Mouse (Mus musculus) limb, embryonic 13.5 days (tissue): ENCODE data around the gene Gpc2. TPM values are rescaled to one million over a fixed set of nuclear protein-coding genes. Genes with fewer than 3 reads are reported as not detected.

Experiments used
- ATAC-seq: fragments of 200-750 bp; cut with Nextera tagmentation; 2 replicates; pipeline ENCODE4 v1.8.0; 2017; ENCODE audit warnings: low read depth, moderate number of reproducible peaks, moderate TSS enrichment; ENCODE audit not compliant: low FRiP score
- H3K27ac ChIP-seq: fragments of 300-500 bp; sonication (generic); 2 replicates; pipeline ENCODE4 v1.5.1; 2015; ENCODE audit warnings: inconsistent platforms, mild to moderate bottlenecking, moderate library complexity
- H3K27me3 ChIP-seq: fragments of 300-500 bp; sonication (generic); 2 replicates; pipeline ENCODE4 v1.6.1; 2015; ENCODE audit warnings: mild to moderate bottlenecking, inconsistent platforms
- H3K36me3 ChIP-seq: fragments of 300-500 bp; sonication (generic); 2 replicates; pipeline ENCODE4 v1.6.1; 2015; ENCODE audit warnings: inconsistent platforms, mild to moderate bottlenecking, moderate library complexity
- H3K4me1 ChIP-seq: fragments of 300-500 bp; sonication (generic); 2 replicates; pipeline ENCODE4 v1.6.1; 2015; ENCODE audit warnings: inconsistent platforms
- H3K4me2 ChIP-seq: fragments of 300-500 bp; sonication (generic); replicated peaks from 2 replicates; pipeline ENCODE4 v1.6.1; 2015; ENCODE audit warnings: inconsistent platforms, mild to moderate bottlenecking, moderate library complexity
- H3K4me3 ChIP-seq: fragments of 300-500 bp; sonication (generic); 2 replicates; pipeline ENCODE4 v1.5.1; 2015; ENCODE audit warnings: moderate library complexity, mild to moderate bottlenecking, inconsistent platforms
- H3K9ac ChIP-seq: fragments of 300-500 bp; sonication (generic); 2 replicates; pipeline ENCODE4 v1.6.1; 2015; ENCODE audit warnings: mild to moderate bottlenecking, inconsistent platforms
- H3K9me3 ChIP-seq: fragments of 300-500 bp; sonication (generic); 2 replicates; pipeline ENCODE4 v1.6.1; 2016; ENCODE audit warnings: inconsistent platforms
- WGBS: fragments of 180-500 bp; shearing (Covaris S2); methylation state at CpG from one replicate; pipeline ENCODE4 v1.1.7; 2015; 5-methylcytosine and 5-hydroxymethylcytosine counted together
- polyA plus RNA-seq: library from polyadenylated mRNA; unstranded; fragments of >200 nt; fragmentation: Nextera tagmentation; extraction: Ambion mirVana; gene quantifications from 2 replicates; pipeline ENCODE4 v1.2.1, GENCODE M21; 2015

The Gpc2 gene
- polyA plus RNA-seq = 52.9 and 55.6 TPM in 2 replicates

GRCm38 (mm10) chr5:138279585-138280424, at the start of gene Gpc2, which contains the start of the genes Gm43720 and Stag3:
Gene Gpc2, minus strand, starts transcription at chr5:138280005.
Gene Gm43720, minus strand, starts transcription at chr5:138279958.
Gene Stag3, plus strand, starts transcription at chr5:138280240.
- Histone ChIP-seq H3K36me3 (peaks cover 34% of the 10 kb centered on the region), H3K27me3 (peaks cover 4% of the 10 kb centered on the region; the same call in 1 of the 2 replicates), H3K4me3 (peak within 1 kb of the TSS; percentile 78), H3K9me3 (peaks cover 6% of the 10 kb centered on the region; the same call in 1 of the 2 replicates), H3K4me2 (peak within 1 kb of the TSS; percentile 92), H3K27ac (peak within 1 kb of the TSS; percentile 65; the same call in 1 of the 2 replicates), H3K9ac (peak within 1 kb of the TSS; percentile 87), H3K4me1 (peaks cover 41% of the 10 kb centered on the region)
- ATAC-seq = peak; percentile 99
- under 1% methylated on average over 56 of the region's 56 CpGs for WGBS

DNA sequence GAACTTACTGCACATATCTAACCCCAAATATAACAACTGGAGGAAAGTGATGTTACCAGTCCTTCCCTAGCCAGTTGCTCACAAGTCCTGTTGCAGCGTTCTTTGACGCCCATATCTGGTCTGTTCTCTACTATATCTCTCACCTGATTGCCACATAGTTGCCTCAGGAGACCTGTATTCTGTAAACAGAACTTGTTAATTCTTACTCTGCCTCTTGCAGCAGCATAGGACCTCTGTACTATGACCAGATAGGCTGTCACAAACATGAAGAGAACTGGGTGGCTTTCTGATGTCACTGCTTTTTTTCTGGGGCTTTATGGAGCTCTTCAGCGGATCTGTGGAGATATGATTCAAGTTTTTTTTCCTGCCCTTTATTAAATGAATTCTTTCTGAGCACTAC, 33.0 kb upstream of the Gpc2 start:
- H3K9me3 ChIP-seq = no peaks in the 10 kb centered on the region

GRCm38 (mm10) chr5:138299613-138300012, 19.8 kb upstream of the Gpc2 start:
- no peak for ATAC-seq
- Histone ChIP-seq H3K9ac (no peak overlapping the region), H3K27me3 (no peaks in the 10 kb centered on the region), H3K4me1 (no peaks in the 10 kb centered on the region), H3K36me3 (peaks cover 5% of the 10 kb centered on the region; the same call in 1 of the 2 replicates), H3K4me2 (no peak overlapping the region), H3K27ac (no peak overlapping the region), H3K4me3 (no peak overlapping the region), H3K9me3 (no peaks in the 10 kb centered on the region)
- 75% methylated on average over 2 of the region's 2 CpGs for WGBS

More for the DNA sequence above, 33.0 kb upstream of the Gpc2 start:
- H3K4me2 ChIP-seq = no peak overlapping the region
- no peaks in the 10 kb centered on the region for H3K4me1 ChIP-seq
- WGBS = 86% methylated on average over 3 of the region's 3 CpGs
- H3K36me3 ChIP-seq = no peaks in the 10 kb centered on the region
- no peak for ATAC-seq
- no peaks in the 10 kb centered on the region for H3K27me3 ChIP-seq
- H3K4me3 ChIP-seq = no peak overlapping the region
- no peak overlapping the region for H3K27ac ChIP-seq
- no peak overlapping the region for H3K9ac ChIP-seq

GRCm38 (mm10) chr5:138294158-138294557, 14.4 kb upstream of the Gpc2 start:
- H3K9ac ChIP-seq = no peak overlapping the region
- H3K27me3 ChIP-seq = no peaks in the 10 kb centered on the region
- no peak overlapping the region for H3K4me2 ChIP-seq
- H3K4me3 ChIP-seq = no peak overlapping the region
- no peaks in the 10 kb centered on the region for H3K9me3 ChIP-seq
- H3K4me1 ChIP-seq = no peaks in the 10 kb centered on the region
- peaks cover 3% of the 10 kb centered on the region; the same call in 1 of the 2 replicates for H3K36me3 ChIP-seq
- no peak overlapping the region for H3K27ac ChIP-seq
- no peak for ATAC-seq

DNA sequence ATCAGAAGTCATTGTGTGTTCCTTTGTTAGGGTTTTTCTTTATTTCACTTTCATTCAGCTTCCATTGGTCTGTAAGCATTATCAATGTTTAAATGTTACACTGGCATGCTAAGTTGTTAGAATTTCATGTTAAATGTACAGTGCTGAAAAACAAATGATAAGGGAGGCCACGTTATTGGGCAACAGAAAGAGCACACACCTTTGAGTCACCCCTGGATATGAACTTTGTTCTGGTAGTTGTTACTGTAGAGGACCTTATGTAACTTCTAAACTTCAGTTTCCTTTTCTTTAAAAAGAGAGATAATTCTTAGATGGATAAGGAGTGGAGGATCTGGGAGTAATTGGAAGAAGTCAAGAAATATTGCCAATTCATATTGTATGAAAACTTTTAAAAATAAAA, 11.8 kb upstream of the Gpc2 start:
- Histone ChIP-seq H3K9ac (no peak overlapping the region), H3K27ac (no peak overlapping the region), H3K4me2 (no peak overlapping the region), H3K4me3 (no peak overlapping the region), H3K36me3 (no peaks in the 10 kb centered on the region), H3K9me3 (no peaks in the 10 kb centered on the region), H3K4me1 (no peaks in the 10 kb centered on the region), H3K27me3 (no peaks in the 10 kb centered on the region)
- no peak for ATAC-seq
- WGBS = 87% methylated on average over 1 of the region's 1 CpGs

DNA sequence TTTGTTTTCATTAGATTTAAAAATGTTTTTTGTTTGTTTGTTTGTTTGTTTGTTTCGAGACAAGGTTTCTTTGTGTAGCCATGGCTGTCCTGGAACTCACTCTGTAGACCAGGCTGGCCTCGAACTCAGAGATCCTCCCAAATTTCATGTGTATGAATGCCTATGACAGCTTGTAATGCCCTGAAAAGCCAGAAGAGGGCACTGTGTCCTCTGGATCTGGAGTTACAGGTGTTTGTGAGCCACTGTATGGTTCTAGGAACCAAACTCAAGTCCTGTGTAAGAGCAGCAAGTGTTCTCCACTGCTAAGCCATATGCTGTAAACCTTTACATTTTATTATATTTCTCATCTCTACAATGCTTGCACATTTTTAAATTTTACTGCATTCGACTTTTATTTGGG, 8.1 kb upstream of the Gpc2 start:
- H3K9ac ChIP-seq = no peak overlapping the region
- no peaks in the 10 kb centered on the region for H3K27me3 ChIP-seq
- H3K9me3 ChIP-seq = no peaks in the 10 kb centered on the region
- H3K36me3 ChIP-seq = no peaks in the 10 kb centered on the region
- no peak for ATAC-seq
- no peak overlapping the region for H3K4me2 ChIP-seq
- no peak overlapping the region for H3K4me3 ChIP-seq
- no peaks in the 10 kb centered on the region for H3K4me1 ChIP-seq
- no peak overlapping the region for H3K27ac ChIP-seq
- 78% methylated on average over 3 of the region's 3 CpGs for WGBS

- H3K27me3 ChIP-seq = peaks cover 4% of the 10 kb centered on the region; the same call in 1 of the 2 replicates
- H3K4me1 ChIP-seq = peaks cover 7% of the 10 kb centered on the region
- no peak overlapping the region for H3K9ac ChIP-seq
- no peak overlapping the region for H3K4me2 ChIP-seq
- ATAC-seq = no peak
- H3K27ac ChIP-seq = no peak overlapping the region
- 64% methylated on average over 1 of the region's 1 CpGs for WGBS
- no peak overlapping the region for H3K4me3 ChIP-seq
- peaks cover 6% of the 10 kb centered on the region; the same call in 1 of the 2 replicates for H3K9me3 ChIP-seq
- no peaks in the 10 kb centered on the region for H3K36me3 ChIP-seq
Observed at GRCm38 (mm10) chr5:138283540-138283939, 3.7 kb upstream of the Gpc2 start.

DNA sequence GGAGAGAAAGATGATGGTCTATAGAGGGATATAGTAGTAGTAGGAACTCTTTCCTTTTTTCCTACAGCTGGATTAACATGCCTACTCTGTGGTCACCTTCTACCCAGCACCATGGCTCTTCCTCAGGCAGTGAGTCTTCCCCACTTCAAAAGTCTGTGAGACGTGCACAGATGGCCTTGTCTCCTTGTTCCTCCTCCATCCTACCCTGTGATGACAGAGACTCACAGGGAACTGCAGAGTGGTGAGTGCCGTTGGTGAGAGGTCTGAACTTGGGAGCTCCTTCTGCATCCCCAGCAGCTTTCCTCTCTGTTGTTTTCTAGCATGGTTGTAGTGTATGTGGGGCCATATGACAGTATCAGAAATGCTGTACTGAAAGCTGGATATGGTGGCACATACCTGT, 2.0 kb upstream of the Gpc2 start:
- H3K4me3 ChIP-seq = no peak overlapping the region
- peaks cover 6% of the 10 kb centered on the region; the same call in 1 of the 2 replicates for H3K9me3 ChIP-seq
- ATAC-seq = no peak
- no peak overlapping the region for H3K9ac ChIP-seq
- WGBS = 71% methylated on average over 2 of the region's 2 CpGs
- H3K27me3 ChIP-seq = peaks cover 4% of the 10 kb centered on the region; the same call in 1 of the 2 replicates
- no peak overlapping the region for H3K4me2 ChIP-seq
- peaks cover 16% of the 10 kb centered on the region for H3K36me3 ChIP-seq
- H3K27ac ChIP-seq = no peak overlapping the region
- H3K4me1 ChIP-seq = peaks cover 21% of the 10 kb centered on the region

GRCm38 (mm10) chr5:138280829-138281228, 1.0 kb upstream of the Gpc2 start:
- Histone ChIP-seq H3K27me3 (peaks cover 4% of the 10 kb centered on the region; the same call in 1 of the 2 replicates), H3K9ac (no peak overlapping the region), H3K4me2 (no peak overlapping the region; the same call in 1 of the 2 replicates), H3K4me1 (peaks cover 31% of the 10 kb centered on the region), H3K9me3 (peaks cover 6% of the 10 kb centered on the region; the same call in 1 of the 2 replicates), H3K36me3 (peaks cover 24% of the 10 kb centered on the region), H3K4me3 (no peak overlapping the region), H3K27ac (no peak overlapping the region)
- no peak for ATAC-seq
- 91% methylated on average over 15 of the region's 15 CpGs for WGBS

GRCm38 (mm10) chr5:138280425-138280768, 592 bp upstream of the Gpc2 start:
- ATAC-seq = no peak
- Histone ChIP-seq H3K27ac (no peak overlapping the region), H3K4me3 (peak overlapping the region; percentile 78), H3K27me3 (peaks cover 4% of the 10 kb centered on the region; the same call in 1 of the 2 replicates), H3K4me2 (peak overlapping the region; percentile 92), H3K4me1 (peaks cover 35% of the 10 kb centered on the region), H3K36me3 (peaks cover 28% of the 10 kb centered on the region), H3K9ac (no peak overlapping the region), H3K9me3 (peaks cover 6% of the 10 kb centered on the region; the same call in 1 of the 2 replicates)
- WGBS = 28% methylated on average over 26 of the region's 26 CpGs

GRCm38 (mm10) chr5:138277994-138278393, 1.8 kb downstream of the Gpc2 start:
- H3K4me2 ChIP-seq = peak overlapping the region; percentile 92
- peaks cover 6% of the 10 kb centered on the region; the same call in 1 of the 2 replicates for H3K9me3 ChIP-seq
- H3K27me3 ChIP-seq = peaks cover 4% of the 10 kb centered on the region; the same call in 1 of the 2 replicates
- 84% methylated on average over 7 of the region's 7 CpGs for WGBS
- H3K4me3 ChIP-seq = peak overlapping the region; percentile 78
- peaks cover 42% of the 10 kb centered on the region for H3K36me3 ChIP-seq
- no peak overlapping the region for H3K27ac ChIP-seq
- no peak for ATAC-seq
- H3K9ac ChIP-seq = no peak overlapping the region
- peaks cover 48% of the 10 kb centered on the region for H3K4me1 ChIP-seq
